Mouse (Mus musculus) hematopoietic stem cell, adult 5-6 weeks (primary cell): Measurements from ENCODE around the gene Wipi1. TPM values are rescaled to one million over a fixed set of nuclear protein-coding genes. Genes with fewer than 3 reads are reported as not detected.
A peak's percentile ranks its signal among the peaks of the same experiment; 100 is the strongest.

Experiments used
- ATAC-seq, 2 experiments: fragments of 125-278 bp in 1 of 2; replicated peaks in 1 of 2; 2 replicates each; pipeline ENCODE4 v1.8.0; 2016 to 2017; ENCODE audit warnings: inconsistent platforms in 2 of 2, mild to moderate bottlenecking in 2 of 2, moderate number of reproducible peaks in 2 of 2, low read depth in 1 of 2, moderate TSS enrichment in 1 of 2; ENCODE audit not compliant: low FRiP score in 2 of 2, poor library complexity in 2 of 2, severe bottlenecking in 2 of 2, insufficient read depth in 1 of 2, low TSS enrichment in 1 of 2
- total RNA-seq: library from RNA; stranded (forward); fragments of 172-1452, 232-1000 nt; gene quantifications from 2 replicates; pipeline ENCODE4 v1.2.3, GENCODE M21; 2017

Gene Wipi1
- total RNA-seq, 1 experiment from 2014 or later, result 3.8 TPM

- ATAC-seq, result no peak
These were observed 20.3 kb downstream of the Wipi1 start for GRCm38 (mm10) chr11:109591511-109591910.

GRCm38 (mm10) chr11:109590012-109590411 lies 21.8 kb downstream of the Wipi1 start:
- ATAC-seq, result no peak

DNA sequence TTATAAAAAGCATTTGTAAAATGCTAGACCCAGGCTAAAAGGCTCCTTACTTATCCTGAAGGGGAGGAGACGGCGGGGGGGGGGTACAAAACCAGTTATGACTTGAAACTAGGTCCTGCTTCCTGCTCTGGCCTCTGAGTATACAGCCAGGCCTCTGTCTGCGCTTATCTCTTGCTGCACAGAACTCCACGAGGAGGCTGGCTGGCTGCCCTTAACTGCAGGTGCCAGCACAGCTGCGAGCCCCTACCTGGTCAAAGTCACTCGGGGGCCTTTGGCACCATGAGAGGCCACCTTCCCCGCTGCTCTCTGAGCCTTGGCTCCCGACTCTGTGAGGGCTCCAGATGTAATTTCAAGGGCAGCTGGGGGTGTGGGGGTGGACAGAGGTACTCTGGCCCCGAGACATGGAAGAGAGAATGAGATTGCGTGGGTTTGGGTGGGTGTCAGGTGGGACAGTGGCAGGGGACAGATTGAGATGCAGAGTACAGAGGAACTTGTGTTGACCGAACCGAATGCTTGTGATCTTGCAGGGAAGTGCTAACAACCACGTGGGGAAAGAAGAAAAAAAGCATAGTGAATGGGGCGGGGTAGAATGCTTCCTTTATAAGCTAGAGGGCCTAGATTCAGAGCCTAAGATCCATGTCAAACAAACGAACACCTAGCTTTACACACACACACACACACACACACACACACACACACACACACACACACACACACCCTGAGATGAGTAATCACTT lies 24.0 kb downstream of the Wipi1 start:
- ATAC-seq, result peak; percentile 71 to 78

GRCm38 (mm10) chr11:109587019-109587418 lies 24.7 kb downstream of the Wipi1 start:
- no peak for ATAC-seq

GRCm38 (mm10) chr11:109586424-109586823 lies 25.3 kb downstream of the Wipi1 start:
- ATAC-seq, result no peak

GRCm38 (mm10) chr11:109584843-109585713 lies 26.7 kb downstream of the Wipi1 start:
- peak; percentile 48 to 65 for ATAC-seq

DNA sequence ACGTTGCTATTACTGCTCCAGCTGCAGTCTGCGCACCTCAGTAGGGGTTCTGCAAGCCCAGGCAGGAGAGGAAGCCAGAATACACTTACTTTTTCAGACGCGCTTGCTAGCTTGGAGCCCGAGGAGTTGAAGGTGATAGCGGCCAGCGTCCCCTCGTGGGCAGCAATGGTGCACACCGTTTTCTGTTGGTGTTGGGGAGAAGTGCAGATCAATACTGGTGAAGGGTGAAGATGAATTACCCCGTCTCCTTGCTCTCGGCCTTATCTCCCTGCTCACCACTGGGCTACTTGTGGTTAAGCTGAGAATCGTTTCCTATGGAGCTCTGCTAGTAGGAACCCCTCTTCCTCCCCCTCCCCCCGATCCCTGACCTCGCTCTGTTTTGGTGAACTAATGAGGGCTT lies 27.8 kb downstream of the Wipi1 start:
- no peak for ATAC-seq

DNA sequence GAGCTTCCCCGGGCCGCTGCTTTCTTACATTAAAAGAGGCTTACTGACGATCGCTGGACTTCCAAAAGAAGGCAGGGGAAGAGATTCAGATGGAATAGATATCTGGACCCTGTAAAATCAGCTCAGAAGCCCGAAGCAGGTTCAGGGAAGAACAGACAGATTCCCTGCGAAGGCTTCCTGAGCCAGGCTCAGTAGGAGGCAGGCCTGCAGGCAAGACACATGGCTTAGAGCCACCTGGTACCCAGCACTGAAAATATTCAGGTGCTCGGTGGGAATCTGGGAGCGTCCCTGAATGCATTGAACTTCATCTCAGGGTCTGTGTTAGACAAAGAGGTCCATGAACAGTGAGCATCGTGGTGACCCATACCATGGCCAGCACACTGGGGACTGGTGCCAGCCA lies 31.8 kb downstream of the Wipi1 start:
- ATAC-seq, result no peak

GRCm38 (mm10) chr11:109578536-109578935 lies 33.2 kb downstream of the Wipi1 start:
- no peak for ATAC-seq

DNA sequence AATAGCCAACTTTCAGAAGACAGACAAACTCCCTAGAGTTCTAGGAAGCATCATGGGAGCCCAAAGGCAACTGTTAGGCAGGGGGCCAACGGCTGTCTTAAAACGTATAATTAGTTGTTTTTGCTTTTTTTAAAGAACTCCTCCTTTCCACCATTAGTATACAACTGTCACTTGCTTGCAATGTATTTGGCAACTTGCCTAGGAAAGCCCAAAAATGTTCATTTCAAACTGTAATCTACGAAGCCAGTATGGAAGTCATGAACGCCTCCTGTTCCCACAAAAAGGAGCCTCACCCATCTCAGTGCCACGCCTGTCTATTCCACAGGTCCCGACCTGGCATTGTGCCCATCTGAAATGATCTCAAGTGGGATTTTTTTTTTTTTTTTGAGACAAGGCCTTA lies 35.9 kb downstream of the Wipi1 start:
- ATAC-seq, result no peak

DNA sequence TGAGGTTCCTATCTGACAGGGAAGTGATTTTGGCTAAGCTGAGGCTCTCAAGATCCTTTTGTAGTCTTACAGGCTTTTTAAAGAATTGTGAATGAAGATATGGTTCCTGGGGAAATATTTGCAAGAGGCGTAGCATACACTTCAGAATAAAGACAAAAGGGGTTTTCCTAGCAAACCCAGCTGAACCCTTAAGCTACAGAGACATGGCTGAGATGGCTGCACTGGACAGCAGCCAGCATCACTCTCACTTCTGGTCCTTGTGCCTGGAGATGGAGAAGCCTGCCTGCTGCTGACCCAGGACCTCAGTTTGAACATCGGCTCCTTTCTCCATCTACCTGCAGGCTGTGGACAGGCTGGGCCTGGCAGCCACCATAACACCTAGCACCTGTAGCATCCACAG lies 37.2 kb downstream of the Wipi1 start:
- ATAC-seq, result no peak

- ATAC-seq, result no peak
These were observed 39.7 kb downstream of the Wipi1 start for GRCm38 (mm10) chr11:109572051-109572450.

DNA sequence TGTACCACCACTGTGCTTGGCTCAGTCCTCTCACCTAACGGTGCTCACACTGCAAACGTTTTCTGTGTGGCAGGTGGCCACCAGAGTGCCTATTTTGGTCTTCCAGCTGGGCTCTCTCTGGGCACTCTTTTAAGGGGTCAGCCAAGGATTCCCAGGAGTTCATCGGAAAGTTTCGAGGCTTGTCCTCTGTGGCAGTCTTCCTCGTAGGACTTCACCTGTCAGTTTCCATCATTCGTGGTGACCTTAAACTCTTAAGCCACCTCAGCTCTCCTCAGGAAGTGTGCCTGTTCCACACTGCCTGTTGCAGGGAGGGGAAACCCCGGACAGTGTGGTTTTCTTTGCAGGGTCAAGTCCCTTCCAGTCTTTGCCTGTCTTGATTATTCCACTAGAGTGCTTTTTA lies 42.0 kb downstream of the Wipi1 start:
- no peak for ATAC-seq

DNA sequence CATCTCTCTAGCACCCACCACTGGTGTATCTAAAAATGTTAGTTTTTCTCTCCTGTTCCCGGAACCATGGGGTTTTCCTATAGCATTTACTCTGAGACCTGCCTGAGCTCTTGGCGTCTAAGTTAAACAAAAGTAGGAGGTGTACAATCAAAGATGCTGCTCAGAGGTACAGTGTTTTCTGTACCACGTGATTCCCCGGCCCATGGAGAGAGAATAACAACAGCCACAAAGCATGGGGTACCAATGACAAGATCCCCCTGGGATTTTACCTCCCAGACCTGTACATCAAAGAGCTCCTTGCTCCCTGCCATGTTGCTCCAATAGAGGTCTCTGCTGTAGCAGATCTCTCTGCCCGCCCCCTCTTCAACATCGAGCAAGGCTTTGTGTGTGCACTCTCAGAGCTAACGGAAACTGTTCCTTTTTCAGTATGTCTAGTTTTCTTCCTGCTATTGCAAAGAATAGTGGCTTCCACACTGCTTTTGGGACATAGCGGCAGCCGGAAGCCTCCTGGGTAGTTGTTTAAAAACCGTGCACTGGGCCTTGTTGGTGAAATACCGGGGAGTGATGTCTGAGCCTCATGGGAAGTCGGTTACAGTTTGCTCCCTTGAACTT lies 42.7 kb downstream of the Wipi1 start:
- ATAC-seq, result no peak

- ATAC-seq, result no peak
These were observed 47.1 kb downstream of the Wipi1 start for GRCm38 (mm10) chr11:109564466-109565214.

GRCm38 (mm10) chr11:109563708-109564107 lies 48.1 kb downstream of the Wipi1 start:
- ATAC-seq, result no peak

GRCm38 (mm10) chr11:109561445-109561844 lies 50.3 kb downstream of the Wipi1 start:
- ATAC-seq, result no peak
